Mouse (Mus musculus): ENCODE results near the gene Fnbp1.
A peak's percentile ranks its signal among the peaks of the same experiment; 100 is the strongest.
"Not testable (repeated sequence)": the region's sequence is repeated elsewhere in the genome, so short reads cannot be mapped to it uniquely, and the experiment has no call there.

Gene Fnbp1

DNA sequence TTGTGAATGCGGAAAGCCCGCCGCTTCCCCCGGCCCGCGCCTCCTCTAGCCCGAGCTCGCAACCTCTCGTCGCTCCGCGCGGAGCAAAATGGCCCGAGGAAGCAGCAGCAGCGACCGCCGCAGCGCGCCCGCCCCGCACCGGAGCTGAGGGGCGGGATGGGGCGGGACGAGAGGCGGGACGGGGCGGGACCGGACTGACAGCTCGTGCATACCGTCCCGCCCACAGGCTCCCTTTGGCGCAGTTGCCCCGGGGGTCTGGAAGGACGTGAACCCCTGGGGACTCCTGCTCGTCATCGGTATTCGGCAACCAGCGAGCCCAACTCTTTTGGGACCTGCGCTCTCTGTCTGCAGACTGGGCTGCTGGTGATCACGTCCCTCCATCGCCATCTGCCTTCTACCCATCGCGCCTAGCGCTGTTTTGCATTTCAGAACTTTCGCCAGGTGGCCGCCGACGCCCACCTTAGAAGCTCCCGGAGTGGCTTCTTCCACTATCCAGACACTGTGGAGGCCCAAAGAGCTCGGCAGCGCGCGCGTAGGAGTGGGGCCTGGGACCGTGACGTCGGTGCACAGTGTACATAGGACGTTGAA, at the start of gene Fnbp1:
Gene Fnbp1 (minus strand): TSS at position 142 of the 588 bp plus-strand sequence.
- DNase-seq (ENCODE audit: low spot score), result peak; percentile 78

DNA sequence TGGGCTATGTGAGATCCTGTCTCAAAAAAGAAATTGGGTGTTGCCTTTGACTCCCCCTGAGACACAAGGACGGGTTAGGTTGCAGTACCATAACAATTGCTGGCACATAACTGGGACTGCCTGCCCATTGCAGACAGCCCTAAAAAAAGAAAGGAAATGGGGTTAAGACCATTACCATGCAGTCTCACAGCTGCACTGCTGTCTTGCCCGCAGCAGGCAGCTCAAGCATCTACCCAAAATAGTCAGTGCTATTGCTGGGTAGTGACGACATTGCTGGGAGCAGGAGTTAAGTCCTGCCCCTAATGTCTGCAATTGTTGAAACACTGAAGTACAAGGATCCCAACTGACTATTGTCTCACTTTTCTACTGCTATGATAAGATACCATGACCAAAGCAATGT, 47.8 kb upstream of the Fnbp1 start:
- DNase-seq (ENCODE audit: low spot score), result no peak

DNA sequence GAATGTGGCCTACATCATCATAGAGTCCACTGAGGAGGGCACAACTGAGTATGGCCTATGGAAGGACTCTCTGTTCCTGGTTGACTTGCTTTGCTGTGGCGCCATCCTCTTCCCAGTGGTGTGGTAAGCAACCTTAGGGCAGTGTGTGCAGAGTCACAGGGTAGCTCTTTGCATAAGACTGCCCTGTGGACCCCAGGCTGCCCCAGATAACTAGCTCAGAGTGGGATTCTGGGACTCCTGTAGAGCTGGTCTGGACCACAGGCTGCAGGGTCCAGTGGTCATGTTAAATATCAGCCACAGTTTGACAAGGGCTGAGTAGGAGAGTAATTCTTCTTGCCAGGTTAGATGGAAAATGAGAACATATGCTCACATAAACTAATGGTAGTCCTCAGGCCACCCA, 46.9 kb upstream of the Fnbp1 start:
- DNase-seq (ENCODE audit: low spot score), result no peak

DNA sequence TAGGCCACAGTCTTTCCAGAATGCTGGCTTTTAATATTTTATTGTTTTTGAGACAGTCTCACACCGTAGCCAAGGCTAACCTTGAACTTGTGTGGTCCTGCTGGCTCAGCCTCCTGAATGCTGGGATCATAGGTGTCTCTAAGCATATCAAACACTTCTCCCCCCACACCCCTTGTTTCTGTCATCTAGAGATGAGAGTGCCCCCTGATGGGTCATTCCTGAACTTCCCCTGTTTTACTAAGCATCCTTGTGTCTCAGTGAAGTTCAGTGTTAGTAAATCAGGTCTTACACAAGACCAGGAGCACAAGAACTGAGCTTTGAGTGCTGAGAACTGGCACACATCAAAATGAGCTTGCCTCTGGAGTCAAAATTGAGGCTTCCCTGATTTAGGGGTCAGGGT, 42.0 kb upstream of the Fnbp1 start:
- no peak for DNase-seq (ENCODE audit: low spot score)

DNA sequence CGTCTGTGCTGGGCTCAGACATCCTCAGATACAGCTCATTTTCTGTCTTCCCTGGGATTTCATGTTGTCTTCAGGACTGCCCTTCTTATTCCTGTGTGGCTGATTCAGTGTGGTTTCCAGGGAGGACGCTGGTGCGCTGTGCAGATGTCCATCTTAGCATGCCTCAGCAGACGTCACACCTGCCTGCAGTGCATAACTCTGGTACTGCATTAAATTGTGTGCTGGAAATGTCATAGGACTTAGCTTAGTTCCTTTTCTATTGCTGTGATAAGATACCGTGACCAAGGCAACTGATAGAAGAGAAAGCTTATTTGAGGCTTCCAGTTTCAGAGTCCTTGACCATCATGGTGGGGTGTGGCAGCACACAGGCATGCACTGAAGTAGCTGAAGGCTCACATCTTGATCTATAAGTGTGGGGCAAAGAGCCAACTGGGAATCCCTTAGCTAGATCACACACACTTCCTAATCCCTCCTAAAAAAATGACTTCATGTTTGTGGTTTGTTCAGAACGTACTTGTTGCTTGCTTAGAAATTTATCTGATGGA, 41.0 kb upstream of the Fnbp1 start:
- no peak for DNase-seq (ENCODE audit: low spot score)

DNA sequence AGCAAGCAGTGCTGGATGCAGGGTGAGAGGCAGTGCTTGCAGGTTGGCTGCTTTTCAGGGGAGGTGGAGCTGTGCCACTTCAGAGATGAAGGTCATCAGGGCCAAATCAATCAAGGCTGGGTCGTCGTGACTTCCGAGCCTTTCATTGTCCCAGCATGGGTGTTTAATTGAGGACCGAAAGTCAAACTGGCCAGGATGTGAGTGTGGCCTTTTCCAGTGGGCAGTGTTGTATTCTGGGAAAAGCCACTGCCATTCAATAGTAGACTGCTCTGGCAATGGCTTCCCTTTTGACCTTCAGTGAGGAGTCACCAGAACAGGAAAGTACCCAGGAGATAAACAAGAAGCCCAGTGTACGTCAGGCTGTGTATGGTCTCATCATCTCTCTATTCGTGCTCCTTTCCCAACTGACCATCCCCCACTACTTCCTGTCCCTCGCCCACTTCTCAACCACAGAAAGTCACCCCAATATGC, 38.3 kb upstream of the Fnbp1 start:
- DNase-seq (ENCODE audit: low spot score), result no peak

DNA sequence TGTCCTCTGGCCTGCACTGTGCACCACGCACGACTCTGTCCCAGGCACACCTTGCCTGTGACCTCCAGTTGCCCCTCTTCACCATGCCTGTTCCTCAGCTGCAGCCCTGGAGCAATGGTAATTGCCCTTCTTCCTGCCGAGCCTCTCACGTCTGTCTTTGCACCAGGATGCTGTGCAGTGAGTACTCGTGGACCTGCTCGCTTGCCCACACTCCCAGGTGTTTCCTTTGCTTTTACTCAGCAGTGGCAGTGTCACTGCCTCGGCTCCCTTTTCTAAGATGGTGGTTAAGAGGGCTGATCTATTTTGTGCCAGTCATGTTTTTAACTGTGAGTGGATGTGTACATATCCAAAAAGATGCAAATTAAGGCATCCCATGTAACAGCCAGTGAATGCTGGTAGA, 37.7 kb upstream of the Fnbp1 start:
- DNase-seq (ENCODE audit: low spot score), result no peak

DNA sequence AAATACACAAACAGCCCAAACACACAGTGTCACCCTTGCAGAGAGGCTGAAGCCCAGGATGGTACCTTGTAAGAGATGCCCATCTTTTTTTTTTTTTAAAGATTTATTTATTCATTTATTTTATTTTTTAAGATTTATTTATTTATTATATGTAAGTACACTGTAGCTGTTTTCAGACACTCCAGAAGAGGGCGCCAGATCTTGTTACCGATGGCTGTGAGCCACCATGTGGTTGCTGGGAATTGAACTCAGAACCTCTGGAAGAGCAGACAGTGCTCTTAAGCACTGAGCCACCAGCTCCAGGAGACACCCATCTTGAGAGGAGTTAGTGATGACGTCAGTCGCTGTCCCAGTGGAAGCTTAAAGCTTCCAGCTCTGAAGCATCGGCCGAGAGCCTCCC, 36.8 kb upstream of the Fnbp1 start:
- not testable (repeated sequence) for DNase-seq (ENCODE audit: low spot score)

DNA sequence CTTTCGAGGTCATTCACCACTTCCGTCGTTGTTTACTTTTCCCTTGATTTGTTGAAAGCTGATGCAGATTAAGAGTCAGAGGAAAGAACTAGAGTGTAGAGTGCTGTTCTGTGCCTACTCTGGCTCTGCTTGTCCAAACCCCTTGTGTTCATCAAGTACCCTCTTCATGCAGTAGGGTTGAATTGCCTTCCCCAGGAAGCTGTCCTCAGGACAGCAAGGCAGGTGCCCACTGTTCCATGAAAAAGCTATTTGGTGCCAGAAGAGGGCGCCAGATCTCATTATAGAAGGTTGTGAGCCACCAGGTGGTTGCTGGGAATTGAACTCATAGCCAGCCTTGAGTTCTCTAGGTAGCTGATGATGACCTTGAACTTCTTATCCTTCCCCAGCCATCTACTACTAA, 31.5 kb upstream of the Fnbp1 start:
- no peak for DNase-seq (ENCODE audit: low spot score)

DNA sequence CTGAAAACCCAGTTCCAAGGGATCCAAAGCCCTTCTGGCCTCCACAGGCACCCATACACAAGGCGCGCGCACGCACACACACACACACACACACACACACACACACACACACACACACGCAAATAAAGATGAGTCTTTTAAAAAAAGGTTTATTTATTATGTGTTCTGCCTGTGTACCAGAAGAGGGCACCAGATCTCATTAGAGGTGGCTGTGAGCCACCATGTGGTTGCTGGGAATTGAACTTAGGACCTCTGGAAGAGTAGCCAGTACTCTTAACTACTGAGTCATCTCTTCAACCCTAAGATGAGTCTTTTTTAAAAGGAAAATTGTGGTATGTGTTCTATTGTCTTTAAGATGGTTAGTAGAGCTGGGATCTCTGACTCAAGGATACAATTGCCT, 30.7 kb upstream of the Fnbp1 start:
- DNase-seq (ENCODE audit: low spot score), result no peak

DNA sequence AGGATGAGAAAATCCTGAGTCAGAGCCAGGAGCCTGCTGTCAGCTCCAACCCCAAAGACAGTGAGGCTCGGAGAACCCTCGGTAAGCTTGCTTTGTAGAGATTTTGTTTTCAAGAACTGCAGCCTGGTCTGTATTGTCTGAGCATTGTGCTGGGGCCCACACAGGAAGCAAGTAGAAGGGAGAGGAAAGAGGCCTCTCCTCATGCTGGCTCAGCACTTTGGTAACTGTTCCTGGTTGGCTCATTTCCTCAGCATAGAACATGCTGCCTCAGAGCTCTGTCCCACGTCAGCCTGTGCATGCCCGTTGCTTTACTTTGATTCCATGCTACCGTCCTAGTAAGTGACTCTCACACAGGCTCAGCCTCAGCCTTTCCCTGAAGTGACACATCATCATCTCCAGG, 30.2 kb upstream of the Fnbp1 start:
- DNase-seq (ENCODE audit: low spot score), result no peak

DNA sequence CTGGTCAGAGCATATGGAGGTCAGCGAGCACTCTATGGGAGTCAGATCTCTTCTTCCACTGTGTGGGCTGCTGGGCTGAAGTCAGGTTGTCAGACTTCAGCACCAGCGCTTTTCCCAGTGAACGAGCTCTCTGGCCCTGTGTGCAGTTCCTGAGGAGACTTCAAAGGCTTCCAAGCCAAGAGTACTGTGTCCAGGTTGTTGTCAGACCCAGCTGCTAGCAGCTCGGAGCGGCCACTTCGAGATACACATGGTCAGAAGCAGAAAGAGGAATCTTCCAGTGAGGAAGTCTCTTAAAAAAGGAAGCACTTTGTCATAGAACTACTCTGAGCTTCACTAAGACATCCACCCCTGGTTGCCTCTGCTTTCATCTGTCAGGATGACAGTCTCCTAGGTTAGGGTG, 28.4 kb upstream of the Fnbp1 start:
- no peak for DNase-seq (ENCODE audit: low spot score)

DNA sequence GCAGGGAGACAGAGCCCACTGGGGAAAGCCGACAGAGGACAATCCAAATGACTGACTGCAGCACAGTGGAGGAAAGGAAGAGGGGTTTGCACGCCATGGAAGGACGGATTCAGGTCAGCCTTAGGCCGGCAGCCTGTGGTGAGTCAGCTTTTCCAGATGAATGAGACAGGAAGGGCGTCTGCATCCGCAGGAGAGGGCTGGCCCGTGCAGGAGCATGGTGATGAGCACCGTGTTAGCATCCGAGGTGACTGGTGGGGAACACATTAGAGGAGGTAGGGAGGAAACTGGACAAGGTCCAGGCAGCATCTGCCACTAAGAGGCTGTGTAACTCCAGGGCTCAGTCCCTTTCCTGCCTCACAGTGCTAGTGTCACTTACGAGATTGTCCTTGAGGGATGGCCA, 27.2 kb upstream of the Fnbp1 start:
- DNase-seq (ENCODE audit: low spot score), result peak; percentile 63

DNA sequence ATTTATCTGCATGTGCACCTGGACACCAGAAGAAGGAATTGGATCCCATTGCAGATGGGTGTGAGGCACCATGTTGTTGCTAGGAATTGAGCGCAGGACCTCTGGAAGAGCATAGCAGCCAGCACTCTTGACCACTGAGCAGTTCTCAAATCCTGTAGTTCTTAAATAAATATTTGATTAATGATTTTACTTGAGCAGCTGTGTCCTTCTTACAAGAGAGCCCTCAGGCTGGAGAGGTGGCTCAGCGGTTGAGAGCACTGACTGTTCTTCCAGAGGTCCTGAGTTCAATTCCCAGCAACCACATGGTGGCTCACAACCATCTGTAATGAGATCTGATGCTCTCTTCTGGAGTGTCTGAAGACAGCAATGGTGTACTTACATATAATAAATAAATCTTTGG, 25.8 kb upstream of the Fnbp1 start:
- DNase-seq (ENCODE audit: low spot score), result not testable (repeated sequence)

DNA sequence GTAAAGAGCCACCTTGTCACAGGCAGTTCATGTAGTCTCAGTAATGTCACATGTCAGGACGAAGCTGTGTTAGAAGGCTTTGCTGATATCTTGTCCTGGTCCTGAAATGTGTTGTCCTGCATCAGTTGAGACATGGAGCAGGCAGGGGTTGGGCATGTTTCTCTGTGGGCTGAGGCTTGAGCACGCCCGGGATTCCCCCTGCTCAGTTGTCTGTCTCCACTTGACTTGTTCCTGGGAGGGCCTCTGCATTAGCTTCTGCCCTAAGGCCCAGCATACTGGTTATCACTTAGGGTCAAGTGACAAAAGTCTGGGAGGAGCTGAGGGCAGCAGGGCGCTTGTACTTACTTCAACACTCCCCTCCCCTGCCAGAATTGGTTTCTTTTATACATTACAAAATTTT, 23.7 kb upstream of the Fnbp1 start:
- no peak for DNase-seq (ENCODE audit: low spot score)

DNA sequence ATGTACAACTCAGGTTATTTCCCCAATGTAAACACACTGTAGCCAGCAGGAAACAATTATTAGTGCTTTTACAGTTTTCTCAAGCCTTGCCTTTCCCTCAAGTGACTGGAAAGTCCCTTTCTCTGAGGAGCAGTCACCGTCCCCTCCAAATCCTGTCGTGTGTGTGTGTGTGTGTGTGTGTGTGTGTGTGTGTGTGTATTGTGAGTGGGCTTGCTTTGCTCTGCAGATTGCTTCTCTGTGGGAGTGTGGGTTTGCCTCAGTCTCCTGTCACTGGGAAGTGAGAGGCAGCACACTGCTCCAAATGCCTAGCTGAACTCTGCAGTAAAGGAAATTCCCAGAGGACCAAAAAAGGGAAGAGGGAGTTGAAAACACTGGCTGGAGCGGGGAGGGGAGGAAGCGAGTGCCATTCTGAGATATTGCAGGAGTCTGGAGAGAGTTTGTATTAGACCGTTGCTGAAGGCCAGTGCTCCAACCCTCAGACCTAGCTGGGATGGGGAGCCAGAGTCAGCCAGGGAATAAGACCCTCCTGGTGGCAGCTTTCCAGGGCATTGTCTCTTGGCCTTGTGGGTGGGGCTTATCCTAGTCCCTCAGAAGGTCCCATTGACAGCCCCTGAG, 23.1 kb upstream of the Fnbp1 start:
- peak; percentile 67 for DNase-seq (ENCODE audit: low spot score)

DNA sequence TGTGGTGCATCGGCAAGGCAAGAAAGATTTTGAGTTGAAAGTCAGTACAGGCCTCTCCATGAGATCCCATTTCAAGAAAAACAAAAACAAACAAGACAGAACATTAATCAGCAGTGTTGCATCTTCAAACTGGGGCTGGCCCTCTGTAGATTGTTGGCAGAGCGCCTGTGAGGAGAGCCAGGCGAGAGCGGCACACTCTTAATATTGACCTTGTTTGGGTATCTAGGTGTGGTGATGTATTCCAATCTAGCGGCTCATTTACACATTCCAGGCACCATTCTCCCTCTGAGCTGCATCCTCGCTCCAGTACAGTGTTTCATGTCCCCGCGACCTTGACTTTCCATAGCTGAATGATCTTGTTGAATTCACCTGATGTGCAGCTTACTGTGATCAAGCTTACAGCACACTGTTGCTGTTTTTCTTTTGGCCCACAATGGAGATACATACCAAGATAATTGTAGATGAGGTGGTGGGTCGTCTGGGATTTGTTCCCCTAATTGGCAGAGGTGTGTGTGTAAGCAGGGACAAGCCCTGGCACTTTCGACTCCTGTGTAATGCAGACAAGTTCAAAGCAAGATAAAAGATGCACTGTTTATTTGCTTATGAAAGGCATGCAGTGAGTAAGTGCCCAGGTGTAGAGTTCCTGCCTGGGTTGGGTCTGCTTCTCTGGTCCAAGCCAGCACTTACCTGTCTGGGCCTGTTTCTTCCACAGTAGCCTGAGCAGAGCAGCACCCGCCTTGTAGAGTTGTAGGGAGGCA, 21.7 kb upstream of the Fnbp1 start:
- no peak for DNase-seq (ENCODE audit: low spot score)

DNA sequence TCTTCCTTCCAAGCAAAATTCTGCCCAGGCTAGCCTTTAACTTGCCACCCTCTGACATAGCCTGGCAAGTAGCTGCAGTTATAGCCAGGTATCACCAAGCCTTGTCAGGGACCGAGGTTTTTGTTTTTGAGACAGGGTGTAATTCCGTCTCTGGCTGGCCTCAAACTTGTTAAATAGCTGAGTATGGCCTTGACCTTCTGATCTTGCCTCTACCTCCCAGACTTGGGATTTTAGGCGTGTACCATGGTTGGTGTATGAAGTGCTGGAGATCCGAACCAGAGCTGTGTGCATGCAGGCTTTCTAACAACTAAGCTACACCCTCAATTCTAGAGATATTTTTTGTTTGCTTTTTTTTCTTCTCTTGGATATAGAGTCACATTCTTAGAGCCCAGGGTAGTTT, 19.8 kb upstream of the Fnbp1 start:
- DNase-seq (ENCODE audit: low spot score), result no peak

DNA sequence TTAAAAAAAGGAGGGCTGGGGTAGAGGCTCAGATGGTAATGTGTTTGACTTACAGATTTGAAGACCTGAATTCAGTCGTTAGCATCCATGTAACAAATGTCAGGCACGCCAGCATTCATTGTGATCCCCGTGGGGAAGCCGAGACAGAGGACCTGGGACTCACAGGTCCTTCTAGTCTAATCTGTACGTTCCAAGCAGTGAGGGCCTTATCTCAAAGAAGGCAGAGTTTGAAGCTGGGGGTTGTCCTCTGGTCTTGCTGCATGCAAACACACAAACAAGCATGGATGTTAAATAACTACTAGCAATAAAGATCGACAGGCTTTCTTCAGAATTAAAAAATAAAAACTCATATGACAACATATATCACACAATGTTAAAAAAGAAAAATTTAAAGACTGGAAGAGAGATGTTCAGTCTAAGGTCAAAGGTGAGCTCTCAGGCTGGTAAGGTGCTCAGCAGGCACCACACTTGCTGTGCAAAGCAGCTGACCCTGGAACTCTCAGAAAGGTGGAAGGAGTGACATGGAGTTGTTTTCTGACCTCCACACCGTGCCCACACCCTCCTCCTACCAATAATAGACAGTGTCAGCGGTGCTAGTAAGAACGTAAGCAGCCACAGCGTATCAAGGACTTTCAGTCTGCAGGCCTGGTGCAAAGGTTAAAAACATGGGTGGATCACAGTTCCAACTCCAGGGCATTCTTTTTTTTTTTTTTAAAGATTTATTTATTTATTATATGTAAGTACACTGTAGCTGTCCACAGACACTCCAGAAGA, 18.5 kb upstream of the Fnbp1 start:
- no peak for DNase-seq (ENCODE audit: low spot score)

DNA sequence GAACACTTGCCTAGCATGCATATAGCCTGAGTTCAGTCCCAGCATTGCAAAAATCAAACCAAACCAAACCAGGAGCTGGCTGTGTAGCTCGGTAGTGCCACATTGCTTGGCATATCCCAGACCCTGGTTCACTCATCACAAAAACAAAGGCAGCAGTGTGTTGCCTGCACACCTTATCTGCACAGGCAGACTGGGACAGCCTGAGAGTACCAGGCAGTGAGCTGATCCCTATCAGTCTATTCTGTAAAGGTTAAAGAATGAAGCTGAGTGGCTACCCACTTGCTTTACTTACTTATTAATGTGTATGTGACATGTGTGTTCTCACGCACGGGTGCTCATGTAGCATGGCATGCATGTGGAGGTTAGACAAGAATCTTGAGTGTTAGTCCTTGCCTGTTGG, 15.0 kb upstream of the Fnbp1 start:
- DNase-seq (ENCODE audit: low spot score), result no peak

DNA sequence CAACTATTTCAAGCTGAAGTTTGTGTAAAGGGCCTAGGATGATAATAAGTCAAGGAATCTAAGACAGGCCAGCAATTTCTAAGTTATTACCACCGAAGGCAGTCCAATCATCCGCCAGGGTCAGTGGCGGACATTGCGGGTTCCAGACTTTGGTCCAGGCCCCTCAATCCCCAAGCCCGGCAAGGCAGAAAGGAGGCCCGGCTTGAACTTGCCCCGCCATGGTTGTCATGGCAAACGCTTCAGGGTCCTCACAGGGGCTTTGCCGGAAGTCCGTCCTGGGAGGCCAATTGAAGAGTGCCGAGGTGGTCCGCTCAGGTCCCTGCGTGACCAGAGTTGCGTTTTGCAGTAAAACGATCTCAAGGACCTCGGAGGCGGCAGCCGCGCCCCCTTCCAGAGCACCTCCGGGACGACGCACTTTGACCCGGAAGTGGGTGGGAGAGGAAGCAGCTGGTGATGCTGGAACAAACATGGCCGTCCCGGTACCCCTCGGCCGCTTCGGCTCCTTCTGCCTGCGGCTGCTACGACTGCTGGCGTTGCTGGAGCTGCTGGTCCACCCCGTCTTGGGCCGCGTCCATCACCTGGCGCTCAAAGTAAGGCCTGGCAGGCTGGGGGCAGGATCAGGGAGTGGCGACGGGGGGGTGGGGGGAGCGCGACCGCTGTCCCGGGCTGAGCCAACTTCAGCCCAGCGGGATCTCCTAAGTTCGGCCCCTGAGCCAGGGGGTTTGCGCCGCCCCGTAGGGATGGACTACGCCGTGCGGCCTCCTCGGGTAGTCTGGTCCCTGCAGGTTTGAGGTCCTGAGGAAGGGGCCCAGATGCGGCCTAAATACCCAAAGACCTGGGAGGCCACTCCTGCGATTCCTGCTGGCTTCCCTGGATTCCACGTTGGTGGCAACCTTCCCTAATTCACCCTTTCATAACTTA, 10.3 kb upstream of the Fnbp1 start, which contains the start of gene Gpr107:
Gene Gpr107 (plus strand): TSS at position 425 of the 921 bp plus-strand sequence.
- peak; percentile 72 for DNase-seq (ENCODE audit: low spot score)

Data from MN1 (cell line).